Mouse (Mus musculus) naive thymus-derived CD4-positive, alpha-beta T cell, adult 2 months (primary cell): ENCODE data around the gene Engase.

Source experiments
- DNase-seq: peaks from one replicate; pipeline ENCODE4 v3.0.0-alpha.2; 2011; ENCODE audit warnings: low read depth

Gene Engase

GRCm38 (mm10) chr11:118488907-118489270, 12.3 kb downstream of the Engase start:
- no peak for DNase-seq

DNA sequence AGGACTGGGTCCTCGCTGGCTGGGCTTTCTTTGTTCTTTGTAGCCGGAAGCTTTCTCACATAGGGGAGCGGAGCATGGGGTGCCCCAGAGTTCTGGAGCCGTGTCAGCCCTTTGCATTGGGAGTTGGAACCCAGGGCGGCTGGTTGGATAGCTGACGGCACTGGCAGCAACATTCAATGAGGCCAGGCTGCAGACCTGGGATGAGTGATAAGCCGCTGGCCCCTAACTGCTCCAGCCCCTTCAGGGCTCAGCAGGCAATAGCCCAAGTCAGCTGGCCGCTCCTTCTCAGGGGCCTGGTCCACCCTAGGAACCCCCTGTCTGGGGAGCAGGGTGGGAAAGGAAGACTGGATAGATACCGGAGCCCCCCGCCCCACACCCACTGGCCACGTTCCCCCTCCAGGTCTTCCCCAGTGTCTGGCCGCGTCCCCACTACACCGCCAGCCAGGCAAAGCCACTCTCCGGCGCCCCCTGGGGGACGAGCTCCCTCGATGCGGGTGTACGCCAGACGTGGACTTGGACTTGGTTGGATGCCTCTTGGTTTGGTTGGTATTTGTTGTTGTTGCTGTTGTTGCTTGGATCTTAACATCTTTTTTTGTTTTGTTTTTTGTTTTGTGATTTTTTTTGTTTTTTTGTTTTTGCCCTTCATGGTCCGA, 14.1 kb downstream of the Engase start:
- DNase-seq, result peak; percentile 76

GRCm38 (mm10) chr11:118491230-118491629, 14.6 kb downstream of the Engase start:
- no peak for DNase-seq

DNA sequence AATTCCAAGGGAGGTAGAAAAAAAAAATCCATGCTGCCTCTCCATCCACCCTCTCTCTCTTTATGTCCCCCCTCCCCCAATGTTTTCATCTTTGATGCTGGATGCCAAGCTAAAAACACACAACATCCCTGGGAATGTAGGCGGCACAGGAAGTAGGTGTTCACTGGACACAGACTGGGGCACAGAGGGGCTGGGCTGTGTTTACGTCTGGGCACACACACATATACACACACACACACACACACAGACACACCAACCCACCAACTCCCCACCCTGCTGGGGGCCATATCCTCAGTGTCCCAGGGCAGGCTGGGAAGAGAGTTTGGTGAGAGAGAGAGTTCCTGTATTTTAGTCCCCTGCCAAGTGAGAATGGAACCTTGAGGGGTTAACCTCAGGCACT, 16.8 kb downstream of the Engase start:
- DNase-seq, result no peak

- DNase-seq, result no peak
Measured at GRCm38 (mm10) chr11:118494001-118494737, 17.5 kb downstream of the Engase start.

GRCm38 (mm10) chr11:118495065-118495464, 18.4 kb downstream of the Engase start:
- DNase-seq, result no peak

GRCm38 (mm10) chr11:118496066-118496689, 19.5 kb downstream of the Engase start:
- no peak for DNase-seq

DNA sequence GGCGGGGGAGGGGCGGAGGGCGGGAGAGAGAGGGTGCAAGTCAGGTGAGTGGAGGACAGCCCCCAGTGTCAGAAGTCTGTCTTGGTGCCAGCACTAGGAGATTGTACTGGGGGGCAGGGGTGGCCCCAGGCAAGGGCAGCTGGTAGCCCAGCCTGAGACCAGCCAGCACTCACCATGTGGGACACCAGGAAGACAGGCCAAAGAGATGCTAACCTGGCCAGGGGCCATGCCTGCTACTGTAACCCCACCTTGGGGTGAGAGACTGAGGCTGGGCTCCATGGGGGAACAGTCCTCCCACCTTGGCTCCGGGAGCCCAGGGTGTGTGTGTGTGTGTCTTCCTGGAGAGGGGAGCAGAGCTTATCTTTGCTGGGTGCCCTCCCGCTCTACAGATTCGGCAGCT, 26.4 kb downstream of the Engase start:
- no peak for DNase-seq

DNA sequence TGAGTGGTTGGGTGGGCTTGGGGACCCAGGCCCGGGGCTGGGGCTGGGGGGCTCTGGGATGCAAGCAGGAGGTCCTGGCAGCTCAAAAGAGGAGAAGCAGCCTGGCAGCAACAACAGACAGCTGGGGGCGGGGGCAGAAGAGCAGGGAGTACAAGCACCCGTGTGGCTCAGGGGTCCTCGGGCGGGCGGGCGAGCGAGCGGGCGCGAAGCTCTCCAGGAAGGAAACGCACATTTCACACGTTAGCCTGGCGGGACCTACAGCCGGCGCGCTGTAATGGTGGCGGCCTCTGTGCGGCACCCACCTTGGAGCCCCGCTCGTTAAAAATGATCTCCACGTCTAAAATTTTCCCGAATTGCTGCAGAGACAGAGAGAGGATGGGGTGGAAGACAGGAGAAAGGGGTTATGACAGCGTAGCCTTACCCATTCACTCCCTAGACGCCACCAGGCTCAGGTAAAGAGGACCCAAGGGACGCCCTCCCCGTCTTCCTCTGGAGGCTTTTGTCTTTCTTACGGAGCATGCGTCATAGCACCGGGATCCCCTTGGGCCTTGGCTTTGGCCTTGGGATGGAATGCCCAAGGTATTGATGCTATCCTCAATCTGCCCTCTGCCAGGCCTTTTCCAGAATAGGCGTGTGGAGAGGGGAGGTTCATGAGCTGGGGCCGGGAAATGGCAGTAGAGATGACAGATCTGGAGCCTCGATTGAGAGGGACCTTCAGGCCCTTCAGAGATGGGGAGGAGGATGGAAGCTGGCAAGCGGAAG, 27.0 kb downstream of the Engase start:
- no peak for DNase-seq

- no peak for DNase-seq
Measured at GRCm38 (mm10) chr11:118504180-118504454, 27.5 kb downstream of the Engase start.

DNA sequence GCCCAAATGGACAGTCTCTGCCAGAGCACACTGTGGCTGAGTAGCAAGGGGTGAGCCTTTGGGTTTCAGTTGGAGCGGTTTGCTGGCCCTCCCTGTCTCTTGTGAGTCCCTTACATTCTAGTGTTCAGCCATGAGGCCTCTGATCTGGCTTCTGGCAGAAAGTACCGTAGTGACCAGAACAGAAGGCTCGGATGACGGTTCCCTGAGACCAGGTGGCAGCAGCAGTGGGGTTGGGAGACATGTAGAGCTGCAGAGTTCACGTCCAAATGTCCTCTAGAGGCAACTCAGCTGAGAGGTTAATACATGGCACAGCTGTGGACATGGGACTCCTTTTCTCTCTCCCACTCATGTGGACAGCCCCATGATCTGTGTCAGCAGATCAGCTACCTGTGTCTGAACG, 30.5 kb downstream of the Engase start:
- DNase-seq, result no peak

DNA sequence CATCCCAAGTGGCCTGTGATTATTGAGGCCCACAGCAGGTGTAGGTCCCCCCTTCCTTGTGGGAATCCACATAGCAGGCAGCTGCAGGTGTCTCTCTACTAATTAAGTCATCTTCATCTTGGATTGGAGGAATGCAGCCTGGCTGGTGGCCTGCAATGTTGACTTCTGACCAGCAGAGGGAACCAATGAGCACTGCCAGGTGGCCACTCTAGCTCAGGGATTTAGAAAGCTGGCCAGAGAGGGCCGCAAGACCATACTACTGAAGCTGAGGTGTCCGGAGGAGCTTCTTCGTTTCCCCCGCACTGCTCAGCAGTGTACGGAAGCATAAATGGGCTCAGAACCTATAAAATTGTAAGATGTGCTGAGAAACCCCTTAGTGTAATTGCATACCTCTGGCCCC, 31.3 kb downstream of the Engase start:
- peak; percentile 75 for DNase-seq

DNA sequence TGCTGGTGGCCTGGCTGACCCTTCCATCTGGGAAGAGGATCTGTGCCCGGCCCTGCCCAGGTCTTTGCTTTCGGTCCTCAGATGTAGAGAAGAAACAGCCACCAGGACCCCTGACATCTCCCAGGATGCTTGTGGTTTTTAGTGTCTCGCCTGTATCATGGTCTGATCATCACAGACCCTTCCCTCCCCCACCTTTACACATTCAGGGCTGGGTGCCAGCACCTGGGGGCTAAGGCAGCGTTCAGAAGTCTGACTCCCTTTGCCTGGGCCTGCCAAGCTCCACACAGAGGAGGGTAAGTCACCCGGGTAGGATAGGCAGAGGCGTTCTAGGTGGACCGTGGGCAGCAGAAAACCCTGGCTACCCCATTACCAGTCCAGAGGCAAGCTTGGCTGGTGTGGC, 31.7 kb downstream of the Engase start:
- no peak for DNase-seq

GRCm38 (mm10) chr11:118511851-118512250, 35.2 kb downstream of the Engase start:
- no peak for DNase-seq

DNA sequence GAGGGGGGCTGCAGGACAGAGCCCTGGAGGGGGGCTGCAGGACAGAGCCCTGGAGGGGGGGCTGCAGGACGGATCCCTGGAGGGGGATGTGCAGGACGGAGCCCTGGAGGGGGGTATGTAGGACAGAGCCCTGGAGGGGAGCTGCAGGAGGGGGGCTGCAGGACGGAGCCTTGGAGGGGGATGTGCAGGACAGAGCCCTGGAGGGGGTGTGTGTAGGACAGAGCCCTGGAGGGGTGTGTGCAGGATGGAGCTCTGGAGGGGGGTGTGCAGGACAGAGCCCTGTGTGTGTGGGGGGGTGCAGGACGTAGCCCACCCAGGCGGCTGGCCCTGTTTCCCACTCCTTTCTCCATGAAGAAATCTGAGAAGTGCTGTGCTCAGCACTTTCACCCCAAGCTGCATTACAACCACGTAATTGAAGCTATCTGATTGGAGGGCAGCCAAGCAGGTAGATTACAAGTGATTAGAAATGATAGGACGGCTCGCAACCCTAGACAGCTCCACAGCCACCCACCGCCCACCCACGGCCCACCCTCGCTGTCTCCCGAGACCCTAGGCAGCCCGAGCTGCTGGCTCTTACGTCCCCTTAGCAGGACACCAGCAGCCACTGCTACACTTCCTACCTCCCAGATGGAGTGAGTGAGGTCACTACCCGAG, 35.8 kb downstream of the Engase start:
- DNase-seq, result no peak

DNA sequence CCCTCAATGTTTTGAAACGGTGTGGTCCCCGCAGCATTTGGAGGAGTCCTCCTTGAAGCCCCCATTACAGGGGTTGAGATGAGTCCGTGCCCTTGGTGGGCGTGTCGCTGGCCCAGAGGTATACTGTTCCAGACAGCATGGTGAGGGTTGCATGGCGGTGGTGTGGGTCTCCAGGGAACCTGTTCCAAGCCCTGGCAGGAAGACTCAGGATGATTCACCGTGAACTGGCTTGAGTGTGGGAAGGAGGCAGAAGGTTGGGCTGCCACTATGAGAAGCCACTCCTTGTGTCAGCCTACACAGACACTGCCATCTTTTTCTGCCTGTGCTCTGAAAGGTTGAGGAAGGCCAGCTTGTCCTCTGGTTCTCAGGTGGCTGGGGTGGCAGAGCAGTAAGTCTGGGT, 41.3 kb downstream of the Engase start:
- DNase-seq, result no peak

DNA sequence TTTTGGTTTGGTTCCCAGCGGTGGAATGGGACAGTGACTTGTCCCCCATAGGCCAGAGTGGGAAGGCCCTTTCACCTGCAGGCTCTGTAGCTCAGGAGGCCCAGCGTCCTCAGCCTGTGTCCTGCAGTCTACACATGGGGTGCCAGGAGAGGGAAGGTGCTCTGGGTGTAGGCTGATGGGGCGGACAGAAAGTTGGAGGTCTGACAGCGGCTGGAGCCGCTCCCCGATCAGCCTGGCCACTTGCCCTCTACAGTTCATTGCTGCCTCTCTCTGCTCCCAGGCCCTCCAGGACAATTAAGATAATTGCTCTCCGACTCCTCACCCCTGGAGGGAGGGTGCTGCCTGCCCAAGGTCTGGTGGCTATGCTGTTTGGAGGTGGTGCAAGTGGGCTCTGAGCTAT, 42.1 kb downstream of the Engase start:
- DNase-seq, result no peak

GRCm38 (mm10) chr11:118520251-118520650, 43.6 kb downstream of the Engase start:
- DNase-seq, result peak; percentile 48

DNA sequence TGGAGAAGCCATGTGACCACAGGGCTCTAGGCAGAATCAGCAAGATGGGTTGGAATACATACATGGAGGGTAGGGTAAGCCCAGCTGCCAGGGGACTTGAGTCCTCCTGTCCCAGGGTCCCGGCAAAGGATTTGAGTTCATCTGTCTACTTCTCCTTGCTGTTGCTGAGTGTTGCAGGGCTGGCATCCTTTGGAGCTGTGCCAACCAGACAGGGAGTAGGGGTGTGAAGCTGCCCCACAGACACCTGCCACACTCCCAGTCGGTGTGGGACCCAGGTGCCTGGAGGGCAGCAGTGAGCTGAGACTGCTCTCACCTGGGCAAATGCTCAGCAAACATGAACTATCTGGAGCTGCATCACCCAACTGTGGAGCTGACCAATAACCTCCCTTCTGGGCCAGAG, 44.3 kb downstream of the Engase start:
- no peak for DNase-seq

- no peak for DNase-seq
Measured at GRCm38 (mm10) chr11:118523496-118524145, 47.0 kb downstream of the Engase start.

DNA sequence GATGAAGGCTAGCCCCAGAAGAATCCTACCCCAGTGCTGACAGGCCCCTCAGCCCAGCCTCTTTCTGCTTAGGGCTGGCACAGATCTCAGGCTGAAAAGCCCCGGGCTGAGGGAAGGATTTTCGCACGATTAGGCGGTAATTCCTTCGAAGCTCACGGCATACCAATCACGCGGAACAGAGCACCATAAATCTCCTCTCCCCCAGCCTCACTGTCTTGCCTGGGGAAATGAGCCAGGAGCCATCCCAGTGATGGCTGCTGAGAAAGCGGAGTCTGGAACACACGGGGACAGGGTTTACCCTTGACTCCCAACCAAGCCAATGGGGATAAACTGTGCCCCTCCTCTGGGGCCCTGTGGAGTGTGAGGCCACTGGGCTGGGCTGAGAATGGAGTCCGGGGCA, 48.4 kb downstream of the Engase start:
- DNase-seq, result no peak

- no peak for DNase-seq
Measured at GRCm38 (mm10) chr11:118528761-118529160, 52.1 kb downstream of the Engase start.
